Mouse (Mus musculus) intestine, embryonic 14.5 days (tissue): ENCODE measurements around the gene Gm45717. TPM values are rescaled to one million over a fixed set of nuclear protein-coding genes. Genes with fewer than 3 reads are reported as not detected.

Source experiments
- ATAC-seq: fragments of 200-750 bp; cut with Nextera tagmentation; replicated peaks from 2 replicates; pipeline ENCODE4 v1.8.0; 2017; ENCODE audit warnings: low read depth, moderate number of reproducible peaks, moderate TSS enrichment, moderate library complexity; ENCODE audit not compliant: low FRiP score, low TSS enrichment
- DNase-seq: peaks from one replicate; pipeline ENCODE4 v3.0.0-alpha.2; 2018; ENCODE audit warnings: low spot score
- H3K27ac ChIP-seq: fragments of 300-500 bp; sonication (generic); 2 replicates; pipeline ENCODE4 v1.5.1; 2014; ENCODE audit warnings: low read depth, mild to moderate bottlenecking, control low read depth
- H3K27me3 ChIP-seq: fragments of 300-500 bp; sonication (generic); replicated peaks from 2 replicates; pipeline ENCODE4 v1.6.1; 2014; ENCODE audit warnings: low read length, control low read depth; ENCODE audit not compliant: control insufficient read depth, insufficient read depth
- H3K36me3 ChIP-seq: fragments of 300-500 bp; sonication (generic); 2 replicates; pipeline ENCODE4 v1.6.1; 2014; ENCODE audit warnings: low read length, control low read depth; ENCODE audit not compliant: control insufficient read depth, insufficient read depth
- H3K4me1 ChIP-seq: fragments of 300-500 bp; sonication (generic); replicated peaks from 2 replicates; pipeline ENCODE4 v1.6.1; 2014; ENCODE audit warnings: low read length, control low read depth, mixed read lengths; ENCODE audit not compliant: control insufficient read depth, insufficient read depth
- H3K4me2 ChIP-seq: fragments of 300-500 bp; sonication (generic); 2 replicates; pipeline ENCODE4 v1.6.1; 2014; ENCODE audit warnings: low read length
- H3K4me3 ChIP-seq: fragments of 300-500 bp; sonication (generic); 2 replicates; pipeline ENCODE4 v1.5.1; 2014; ENCODE audit warnings: low read depth, low read length, control low read depth, mixed read lengths
- H3K9ac ChIP-seq: fragments of 300-500 bp; sonication (generic); 2 replicates; pipeline ENCODE4 v1.6.1; 2014; ENCODE audit warnings: mild to moderate bottlenecking, low read length
- H3K9me3 ChIP-seq: fragments of 300-500 bp; sonication (generic); 2 replicates; pipeline ENCODE4 v1.6.1; 2016; ENCODE audit warnings: low read length, control low read depth; ENCODE audit not compliant: control insufficient read depth
- WGBS: fragments of 180-500 bp; shearing (Covaris S2); extraction: QIAGEN DNeasy Blood & Tissue Kit; methylation state at CpG from one replicate; pipeline ENCODE4 v1.1.7; 2014; 5-methylcytosine and 5-hydroxymethylcytosine counted together
- polyA plus RNA-seq: library from polyadenylated mRNA; unstranded; fragments of >200 nt; fragmentation: Nextera tagmentation; extraction: Ambion mirVana; gene quantifications from 2 replicates; pipeline ENCODE4 v1.2.1, GENCODE M21; 2014

The Gm45717 gene
- polyA plus RNA-seq, 1 experiment from 2014 or later: 0.81 TPM

DNA sequence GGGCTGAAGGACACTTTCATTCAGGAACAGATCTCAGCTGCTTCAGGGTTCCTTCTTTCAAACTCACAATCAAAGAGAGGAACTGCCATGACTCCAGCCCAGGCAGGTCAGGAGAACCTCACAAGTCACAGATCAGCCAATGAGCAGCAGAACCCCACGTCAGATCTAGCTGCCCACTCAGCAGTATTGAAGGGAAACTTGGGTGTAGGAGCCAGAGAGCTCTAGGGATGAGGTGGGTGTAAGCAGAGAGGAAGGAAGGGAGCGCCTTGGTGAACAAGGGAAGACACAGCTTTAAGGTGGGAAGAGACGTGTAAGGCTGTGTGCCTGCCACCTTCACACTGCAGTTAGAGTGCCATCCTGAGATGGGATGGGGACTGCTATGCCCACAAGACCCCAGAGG lies 43.4 kb downstream of the Gm45717 start:
- Histone ChIP-seq H3K36me3 (no peaks in the 10 kb centered on the region), H3K4me1 (no peaks in the 10 kb centered on the region), H3K4me3 (no peak overlapping the region), H3K9me3 (no peaks in the 10 kb centered on the region), H3K27ac (peak overlapping the region; percentile 10; the same call in 1 of the 2 replicates), H3K9ac (no peak overlapping the region), H3K4me2 (no peak overlapping the region), H3K27me3 (no peaks in the 10 kb centered on the region)
- 58% methylated on average over 3 of the region's 3 CpGs for WGBS
- no peak for ATAC-seq
- no peak for DNase-seq

DNA sequence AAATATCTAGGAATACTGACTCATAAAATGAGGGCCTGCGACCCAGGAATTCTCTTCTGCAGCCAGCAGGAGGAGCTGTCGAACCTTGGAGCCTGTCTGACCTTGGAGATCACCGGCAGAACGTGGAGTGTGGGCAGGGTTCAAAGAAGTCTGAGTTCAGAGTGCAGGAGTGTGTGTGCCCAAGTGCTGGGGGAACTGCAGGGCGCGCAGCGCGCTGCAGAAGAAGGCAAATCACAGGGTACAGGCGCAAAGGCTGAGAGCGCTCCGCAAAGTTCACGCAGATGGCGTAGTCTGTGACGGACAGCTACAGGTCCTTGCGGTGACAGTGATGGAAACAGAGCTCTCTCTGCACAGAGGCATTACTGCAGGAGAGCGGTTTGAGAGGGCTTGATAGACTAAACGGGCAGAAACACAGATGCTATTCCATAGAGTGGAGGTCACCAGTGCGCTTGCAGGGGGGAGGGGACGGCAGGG lies 47.1 kb downstream of the Gm45717 start:
- ATAC-seq (peak; percentile 72), DNase-seq (peak; percentile 92)
- no peaks in the 10 kb centered on the region for H3K27me3 ChIP-seq
- no peaks in the 10 kb centered on the region for H3K36me3 ChIP-seq
- no peaks in the 10 kb centered on the region for H3K9me3 ChIP-seq
- H3K27ac ChIP-seq: no peak overlapping the region
- WGBS: 1% methylated on average over 19 of the region's 19 CpGs
- H3K4me1 ChIP-seq: no peaks in the 10 kb centered on the region
- peak overlapping the region; percentile 27 for H3K4me3 ChIP-seq
- peak overlapping the region; percentile 58 for H3K4me2 ChIP-seq
- H3K9ac ChIP-seq: no peak overlapping the region

DNA sequence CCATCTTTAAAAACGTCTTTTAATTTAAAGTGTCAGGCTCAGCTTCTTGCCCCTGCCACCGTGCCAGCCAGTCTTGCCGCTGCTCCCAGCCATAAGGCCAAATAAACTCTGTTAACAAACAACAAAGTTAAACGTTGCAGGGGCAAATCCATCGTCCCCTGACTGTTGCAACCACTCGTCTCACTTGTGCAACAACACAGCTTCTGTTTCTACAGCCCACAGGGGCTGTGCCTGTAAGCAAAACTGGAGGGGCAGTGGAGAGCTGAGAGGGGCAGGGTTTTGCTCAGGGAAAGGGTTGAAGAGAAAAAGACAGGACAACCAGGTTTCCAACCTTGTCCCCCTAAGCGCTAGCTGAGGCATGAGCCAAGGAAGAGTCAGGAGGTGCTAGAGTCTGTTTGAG lies 47.6 kb downstream of the Gm45717 start:
- WGBS: 47% methylated on average over 7 of the region's 7 CpGs
- no peak overlapping the region for H3K9ac ChIP-seq

DNA sequence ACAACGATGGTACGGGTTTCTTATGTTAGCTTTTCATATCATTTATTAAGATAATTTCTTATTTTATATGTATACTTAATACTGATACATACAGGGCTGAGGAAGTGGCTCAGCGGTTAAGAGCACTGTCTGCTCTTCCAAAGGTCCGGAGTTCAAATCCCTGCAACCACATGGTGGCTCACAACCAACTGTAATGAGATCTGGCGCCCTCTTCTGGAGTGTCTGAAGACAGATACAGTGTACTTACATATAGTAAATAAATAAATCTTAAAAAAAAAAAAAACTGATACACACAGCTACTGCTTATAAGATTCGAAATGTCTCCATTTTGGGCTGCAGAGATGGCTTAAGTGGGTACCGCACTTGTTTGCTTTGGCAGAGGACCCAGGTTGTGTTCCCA lies 48.0 kb downstream of the Gm45717 start:
- H3K9me3 ChIP-seq: no peaks in the 10 kb centered on the region
- no peaks in the 10 kb centered on the region for H3K27me3 ChIP-seq
- no peak overlapping the region for H3K27ac ChIP-seq
- no peaks in the 10 kb centered on the region for H3K4me1 ChIP-seq
- DNase-seq: no peak
- ATAC-seq: no peak
- no peaks in the 10 kb centered on the region for H3K36me3 ChIP-seq
- no peak overlapping the region for H3K4me2 ChIP-seq
- no peak overlapping the region for H3K4me3 ChIP-seq
- WGBS: 83% methylated on average over 7 of the region's 7 CpGs
- no peak overlapping the region for H3K9ac ChIP-seq

More for the DNA sequence above, 47.6 kb downstream of the Gm45717 start:
- Histone ChIP-seq H3K4me1 (no peaks in the 10 kb centered on the region), H3K27me3 (no peaks in the 10 kb centered on the region), H3K27ac (no peak overlapping the region), H3K36me3 (no peaks in the 10 kb centered on the region), H3K4me2 (peak overlapping the region; percentile 58), H3K9me3 (no peaks in the 10 kb centered on the region), H3K4me3 (no peak overlapping the region; the same call in 1 of the 2 replicates)
- DNase-seq: no peak
- ATAC-seq: no peak; the same call in 1 of the 2 replicates

DNA sequence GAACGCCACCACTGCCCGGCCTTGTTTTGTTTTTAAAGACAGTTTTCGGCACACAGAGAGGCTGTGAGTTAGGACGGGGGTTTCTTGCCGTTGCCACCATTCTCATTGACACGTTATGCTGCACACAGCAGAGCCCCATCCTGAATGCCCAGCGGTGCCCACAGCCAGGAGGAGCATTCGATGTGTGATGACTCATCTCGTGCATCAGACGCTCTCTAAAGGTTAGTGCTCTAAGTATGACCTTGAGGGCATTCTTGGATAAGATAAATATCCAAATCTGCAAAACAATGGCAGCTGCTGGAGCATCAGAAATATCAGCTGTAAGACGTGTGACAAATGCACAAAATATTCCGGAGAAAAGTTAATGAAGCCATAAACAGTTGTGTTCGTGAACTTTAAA lies 48.6 kb downstream of the Gm45717 start:
- Histone ChIP-seq H3K9ac (no peak overlapping the region), H3K27ac (no peak overlapping the region), H3K4me1 (no peaks in the 10 kb centered on the region), H3K27me3 (no peaks in the 10 kb centered on the region), H3K36me3 (no peaks in the 10 kb centered on the region), H3K4me3 (no peak overlapping the region), H3K4me2 (no peak overlapping the region), H3K9me3 (no peaks in the 10 kb centered on the region)
- 77% methylated on average over 13 of the region's 13 CpGs for WGBS
- DNase-seq (no peak), ATAC-seq (no peak)

DNA sequence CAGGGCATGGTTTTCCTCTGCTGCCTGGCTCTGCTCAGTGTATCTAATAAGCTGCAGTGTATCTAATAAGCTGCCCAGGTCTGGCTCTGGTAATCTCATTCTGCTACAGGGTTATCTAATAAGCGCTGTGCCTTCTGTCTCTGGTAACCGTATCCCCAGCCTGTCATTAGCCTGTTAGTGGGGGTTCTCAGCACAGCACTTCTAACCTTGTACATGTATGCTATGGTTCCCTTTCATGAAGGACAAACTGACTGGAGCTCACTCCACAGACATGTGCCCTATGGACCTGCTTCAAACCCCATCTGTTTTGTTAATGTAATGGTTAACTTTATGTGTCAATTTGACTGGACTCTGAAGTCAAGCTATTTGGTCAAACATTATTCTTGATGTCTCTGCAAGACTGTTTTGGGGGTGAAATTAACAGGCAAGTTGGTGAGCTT lies 50.1 kb downstream of the Gm45717 start:
- no peaks in the 10 kb centered on the region for H3K9me3 ChIP-seq
- no peaks in the 10 kb centered on the region for H3K27me3 ChIP-seq
- no peak overlapping the region for H3K27ac ChIP-seq
- no peak overlapping the region for H3K4me3 ChIP-seq
- DNase-seq (no peak), ATAC-seq (no peak)
- no peak overlapping the region for H3K4me2 ChIP-seq
- H3K36me3 ChIP-seq: no peaks in the 10 kb centered on the region
- H3K9ac ChIP-seq: no peak overlapping the region
- WGBS: 76% methylated on average over 2 of the region's 2 CpGs
- H3K4me1 ChIP-seq: no peaks in the 10 kb centered on the region

DNA sequence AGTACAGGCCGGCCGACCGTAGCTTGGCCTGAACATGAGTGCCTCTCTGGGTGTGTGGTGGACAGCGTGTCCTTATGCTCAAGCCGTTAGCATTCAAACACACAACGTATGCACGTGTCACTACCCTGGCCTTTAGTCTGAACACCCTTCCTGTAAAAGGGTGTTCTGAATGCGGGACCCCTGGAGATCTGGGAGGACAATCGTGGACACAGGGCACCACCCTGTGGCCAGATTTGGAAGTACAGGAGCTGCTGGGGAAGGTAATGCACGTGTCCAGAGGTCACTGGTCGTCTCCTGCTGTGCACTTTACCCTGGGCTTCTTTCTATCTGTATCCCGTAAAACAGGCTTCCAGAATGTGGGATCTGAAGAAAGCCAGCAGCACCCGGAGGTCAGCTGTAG lies 52.5 kb downstream of the Gm45717 start:
- ATAC-seq (peak; percentile 45; the same call in 1 of the 2 replicates), DNase-seq (peak; percentile 95)
- no peak overlapping the region for H3K27ac ChIP-seq
- 26% methylated on average over 13 of the region's 13 CpGs for WGBS
- no peaks in the 10 kb centered on the region for H3K27me3 ChIP-seq
- no peak overlapping the region for H3K9ac ChIP-seq
- H3K4me3 ChIP-seq: no peak overlapping the region
- H3K4me2 ChIP-seq: no peak overlapping the region
- H3K4me1 ChIP-seq: no peaks in the 10 kb centered on the region
- H3K36me3 ChIP-seq: peaks cover 13% of the 10 kb centered on the region
- H3K9me3 ChIP-seq: no peaks in the 10 kb centered on the region

DNA sequence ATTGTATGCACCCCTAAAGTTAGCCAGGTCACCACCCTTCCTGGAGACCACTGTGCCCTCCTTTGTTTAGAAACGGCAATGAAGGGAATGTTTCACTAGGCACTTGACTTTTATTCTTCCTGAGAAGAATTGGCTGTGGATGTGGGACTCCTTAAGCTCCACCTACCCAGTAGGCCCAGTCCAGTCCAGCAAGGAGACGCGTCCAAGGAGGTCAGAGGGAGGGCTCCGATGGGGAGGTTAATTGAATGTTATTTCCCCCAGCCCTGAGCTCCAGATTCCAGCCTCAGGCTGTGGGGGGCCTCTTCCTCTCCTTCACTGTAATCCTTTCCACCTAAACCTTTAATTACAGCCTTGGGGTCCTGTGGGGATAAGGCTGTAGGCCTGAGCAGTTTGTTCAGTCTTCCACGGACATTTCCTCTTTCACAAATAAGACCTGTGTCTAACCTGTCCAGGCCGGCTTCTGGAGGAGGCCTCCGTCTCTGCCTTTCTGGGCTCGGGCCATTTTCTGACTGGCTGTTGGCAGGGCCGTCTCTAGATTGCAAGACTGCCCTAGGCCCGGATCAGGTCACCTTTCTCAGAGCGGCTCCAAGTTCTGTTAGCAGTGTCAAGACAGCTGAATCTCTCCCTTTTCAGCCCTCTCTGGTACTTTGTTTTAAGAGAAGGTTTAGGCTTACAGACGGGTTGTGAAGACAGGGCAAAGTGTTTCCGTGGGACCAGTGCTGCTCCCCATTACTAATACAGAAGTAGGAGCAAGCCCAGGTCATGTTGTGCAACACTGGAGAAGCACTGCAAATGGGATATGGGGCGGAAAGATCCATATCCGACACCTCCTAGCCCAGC lies 53.5 kb downstream of the Gm45717 start:
- H3K9ac ChIP-seq: no peak overlapping the region
- 79% methylated on average over 15 of the region's 15 CpGs for WGBS

DNA sequence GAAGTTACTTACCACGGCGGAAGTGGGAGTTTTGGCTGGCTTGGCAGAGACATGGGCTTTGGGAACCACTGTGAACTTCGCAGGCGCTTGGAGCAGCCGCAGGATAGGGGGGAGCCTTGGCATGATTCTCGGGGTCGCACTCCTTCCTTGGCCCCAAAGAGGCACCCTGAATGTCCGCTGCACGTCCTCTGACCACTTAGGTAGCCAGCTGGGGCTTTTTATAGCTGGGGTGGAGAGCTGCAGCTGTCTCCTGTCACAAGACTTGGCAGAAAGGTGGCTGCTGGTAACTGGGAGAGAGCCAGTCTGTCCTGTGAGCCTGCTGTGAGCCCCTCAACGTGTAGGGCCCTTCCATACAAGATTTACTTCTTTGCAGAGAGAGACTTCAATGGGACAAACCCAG lies 55.5 kb downstream of the Gm45717 start, which contains the start of gene Cox8b:
TSS of gene Cox8b (minus strand) at position 227 of the 400 bp plus-strand sequence.
- H3K27me3 ChIP-seq: no peaks in the 10 kb centered on the region
- no peak within 1 kb of the TSS for H3K9ac ChIP-seq
- no peak within 1 kb of the TSS for H3K4me2 ChIP-seq
- no peak within 1 kb of the TSS for H3K4me3 ChIP-seq
- DNase-seq: no peak
- no peaks in the 10 kb centered on the region for H3K9me3 ChIP-seq
- 63% methylated on average over 10 of the region's 10 CpGs for WGBS
- ATAC-seq: no peak
- H3K4me1 ChIP-seq: no peaks in the 10 kb centered on the region
- no peak within 1 kb of the TSS for H3K27ac ChIP-seq
- H3K36me3 ChIP-seq: peaks cover 41% of the 10 kb centered on the region

More for the DNA sequence above, 53.5 kb downstream of the Gm45717 start:
- no peaks in the 10 kb centered on the region for H3K27me3 ChIP-seq
- H3K4me1 ChIP-seq: no peaks in the 10 kb centered on the region
- DNase-seq (no peak), ATAC-seq (no peak)
- H3K4me3 ChIP-seq: no peak overlapping the region
- no peak overlapping the region for H3K27ac ChIP-seq
- H3K9me3 ChIP-seq: no peaks in the 10 kb centered on the region
- peaks cover 22% of the 10 kb centered on the region for H3K36me3 ChIP-seq
- H3K4me2 ChIP-seq: no peak overlapping the region
